Mouse (Mus musculus): ENCODE results near the gene Cdk11b. TPM values are rescaled to one million over a fixed set of nuclear protein-coding genes. Genes with fewer than 3 reads are reported as not detected.

The Cdk11b gene
- polyA plus RNA-seq, 1 experiment from 2014 or later = 60.8 TPM

GRCm38 (mm10) chr4:155595777-155596176, 28.9 kb upstream of the Cdk11b start:
- Histone ChIP-seq H3K36me3 (peaks cover 6% of the 10 kb centered on the region; the same call in 1 of the 2 replicates), H3K4me2 (replicated peaks) (no peak overlapping the region), H3K4me3 (no peak overlapping the region), H3K27ac (replicated peaks) (no peak overlapping the region), H3K9me3 (no peaks in the 10 kb centered on the region), H3K27me3 (no peaks in the 10 kb centered on the region), H3K9ac (replicated peaks) (no peak overlapping the region), H3K4me1 (peaks cover 2% of the 10 kb centered on the region; the same call in 1 of the 2 replicates)
- 84% methylated on average over 3 of the region's 3 CpGs for WGBS
- ATAC-seq (replicated peaks) = no peak

DNA sequence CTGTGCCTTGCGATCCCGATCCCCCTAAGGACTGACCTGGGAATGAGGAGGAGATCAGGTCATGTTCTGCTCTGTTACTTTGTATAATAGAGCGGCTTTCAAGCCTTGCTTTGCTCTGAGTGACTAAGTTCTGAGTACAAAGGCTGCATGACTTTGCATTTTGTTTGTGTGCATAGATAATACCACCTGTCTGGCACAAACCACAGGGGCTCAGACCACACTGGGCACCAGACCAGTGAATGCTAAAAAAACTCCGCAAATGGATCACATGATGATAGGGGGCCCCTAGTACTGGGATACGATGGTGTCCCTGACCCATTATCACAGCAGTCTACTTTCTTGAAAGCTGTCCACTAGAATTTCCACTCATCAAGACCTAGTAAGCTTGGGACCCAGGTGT, 28.0 kb upstream of the Cdk11b start:
- Histone ChIP-seq H3K27ac (replicated peaks) (no peak overlapping the region), H3K4me2 (replicated peaks) (no peak overlapping the region), H3K36me3 (no peaks in the 10 kb centered on the region), H3K9ac (replicated peaks) (no peak overlapping the region), H3K4me1 (peaks cover 2% of the 10 kb centered on the region; the same call in 1 of the 2 replicates), H3K27me3 (no peaks in the 10 kb centered on the region), H3K4me3 (no peak overlapping the region), H3K9me3 (no peaks in the 10 kb centered on the region)
- ATAC-seq (replicated peaks) = no peak
- WGBS = 84% methylated on average over 5 of the region's 5 CpGs

- H3K4me3 ChIP-seq = no peak overlapping the region
- no peak overlapping the region for H3K9ac ChIP-seq (replicated peaks)
- H3K27ac ChIP-seq (replicated peaks) = no peak overlapping the region
- H3K36me3 ChIP-seq = no peaks in the 10 kb centered on the region
- H3K9me3 ChIP-seq = no peaks in the 10 kb centered on the region
- H3K4me1 ChIP-seq = peaks cover 16% of the 10 kb centered on the region
- H3K27me3 ChIP-seq = no peaks in the 10 kb centered on the region
- 24% methylated on average over 20 of the region's 20 CpGs for WGBS
- no peak overlapping the region for H3K4me2 ChIP-seq (replicated peaks)
- no peak for ATAC-seq (replicated peaks)
These were observed 26.1 kb upstream of the Cdk11b start for GRCm38 (mm10) chr4:155598536-155598935.

- WGBS = 84% methylated on average over 11 of the region's 11 CpGs
- peak overlapping the region; percentile 85 for H3K4me2 ChIP-seq (replicated peaks)
- ATAC-seq (replicated peaks) = no peak
These were observed 24.5 kb upstream of the Cdk11b start for GRCm38 (mm10) chr4:155599901-155600825.

DNA sequence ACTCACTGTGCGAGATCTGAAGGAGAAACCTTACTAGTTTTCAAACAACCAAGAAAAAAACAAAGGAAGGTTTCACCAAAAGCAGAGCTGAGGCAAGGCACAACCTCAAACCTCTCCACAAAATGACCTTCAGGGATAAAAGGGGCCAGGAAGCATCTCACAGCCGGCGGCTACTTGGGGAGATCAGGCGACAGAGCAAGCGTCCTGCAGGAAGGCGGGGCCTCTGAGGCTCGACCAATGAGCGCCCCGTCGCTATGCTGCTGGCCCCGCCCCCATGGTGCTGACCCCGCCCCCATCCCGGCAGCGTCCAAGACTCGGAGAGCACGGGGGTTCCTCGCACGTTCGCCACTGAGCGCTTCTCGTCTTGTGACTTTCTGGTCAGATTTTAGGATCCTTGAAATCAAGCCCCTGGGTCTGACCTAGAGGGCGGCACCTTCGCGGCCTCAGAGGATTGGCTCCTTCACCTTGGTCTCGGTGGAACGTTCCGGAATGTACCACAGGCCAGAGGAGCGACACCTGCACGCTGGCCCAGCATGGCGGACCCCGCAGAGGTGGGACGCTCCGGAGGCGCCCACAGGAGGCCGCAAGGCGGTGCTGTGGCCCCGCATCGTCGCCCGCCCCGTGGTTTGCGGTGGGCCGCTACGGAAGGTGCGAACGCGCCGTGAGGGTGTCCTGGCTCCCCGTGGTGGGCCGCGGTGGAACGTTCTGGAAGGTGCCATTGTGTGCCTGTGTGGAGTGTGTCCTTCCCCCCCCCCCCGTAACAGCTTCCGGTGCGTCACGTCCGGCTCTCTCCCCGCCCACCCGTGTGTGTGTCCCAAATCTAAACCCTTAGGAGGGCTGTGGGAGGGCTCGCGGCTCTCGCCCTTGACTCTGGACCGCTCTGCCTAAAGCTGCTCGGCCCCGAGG, 23.3 kb upstream of the Cdk11b start, which contains the start of gene Slc35e2:
Gene Slc35e2, plus strand, starts transcription at position 326 of the 906 bp plus-strand sequence.
- no peaks in the 10 kb centered on the region for H3K9me3 ChIP-seq
- peaks cover 16% of the 10 kb centered on the region for H3K4me1 ChIP-seq
- peak within 1 kb of the TSS; percentile 98 for H3K9ac ChIP-seq (replicated peaks)
- under 1% methylated on average over 63 of the region's 65 CpGs for WGBS
- peak; percentile 96 for ATAC-seq (replicated peaks)
- peak within 1 kb of the TSS; percentile 99 for H3K27ac ChIP-seq (replicated peaks)
- H3K4me2 ChIP-seq (replicated peaks) = peak within 1 kb of the TSS; percentile 85
- H3K36me3 ChIP-seq = no peaks in the 10 kb centered on the region
- peak within 1 kb of the TSS; percentile 85 for H3K4me3 ChIP-seq
- no peaks in the 10 kb centered on the region for H3K27me3 ChIP-seq

More at GRCm38 (mm10) chr4:155599901-155600825, 24.5 kb upstream of the Cdk11b start:
- peak overlapping the region; percentile 85 for H3K4me3 ChIP-seq
- no peaks in the 10 kb centered on the region for H3K27me3 ChIP-seq
- peaks cover 16% of the 10 kb centered on the region for H3K4me1 ChIP-seq
- no peaks in the 10 kb centered on the region for H3K36me3 ChIP-seq
- H3K9ac ChIP-seq (replicated peaks) = peak overlapping the region; percentile 98; the same call in 1 of the 2 replicates
- peak overlapping the region; percentile 99 for H3K27ac ChIP-seq (replicated peaks)
- no peaks in the 10 kb centered on the region for H3K9me3 ChIP-seq

DNA sequence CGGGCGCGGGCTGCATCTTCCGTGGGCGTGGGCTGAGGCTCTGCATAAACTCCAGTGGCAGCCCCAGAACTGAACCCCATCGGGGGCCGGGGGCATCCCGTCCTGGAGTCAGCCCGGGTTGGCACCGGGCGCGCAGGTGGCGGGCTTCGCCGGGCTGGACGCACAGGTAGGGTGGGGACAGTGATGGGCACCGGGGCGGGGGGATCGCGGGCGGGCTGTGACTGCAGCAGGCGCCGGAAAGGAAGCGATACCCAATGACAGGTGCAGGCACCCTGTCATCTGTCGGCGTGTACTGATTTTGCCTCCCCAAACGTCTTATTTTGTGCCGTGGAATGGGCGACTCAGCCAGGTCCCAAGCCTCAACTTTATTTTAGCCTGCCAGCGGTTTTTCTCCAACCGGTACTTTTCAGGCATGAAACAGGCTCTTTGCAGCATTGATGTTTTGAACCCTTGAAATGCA, 22.6 kb upstream of the Cdk11b start:
- WGBS = 2% methylated on average over 31 of the region's 31 CpGs
- H3K9ac ChIP-seq (replicated peaks) = peak overlapping the region; percentile 98
- H3K36me3 ChIP-seq = no peaks in the 10 kb centered on the region
- H3K27ac ChIP-seq (replicated peaks) = peak overlapping the region; percentile 99
- peak overlapping the region; percentile 85 for H3K4me2 ChIP-seq (replicated peaks)
- peaks cover 16% of the 10 kb centered on the region for H3K4me1 ChIP-seq
- peak overlapping the region; percentile 85 for H3K4me3 ChIP-seq
- ATAC-seq (replicated peaks) = no peak
- no peaks in the 10 kb centered on the region for H3K27me3 ChIP-seq
- no peaks in the 10 kb centered on the region for H3K9me3 ChIP-seq

- no peaks in the 10 kb centered on the region for H3K36me3 ChIP-seq
- 91% methylated on average over 1 of the region's 1 CpGs for WGBS
- H3K9ac ChIP-seq (replicated peaks) = peak overlapping the region; percentile 98; the same call in 1 of the 2 replicates
These were observed 21.9 kb upstream of the Cdk11b start for GRCm38 (mm10) chr4:155602753-155603152.

GRCm38 (mm10) chr4:155603801-155604200, 20.9 kb upstream of the Cdk11b start:
- 96% methylated on average over 6 of the region's 6 CpGs for WGBS
- Histone ChIP-seq H3K4me3 (no peak overlapping the region), H3K9ac (replicated peaks) (no peak overlapping the region), H3K4me2 (replicated peaks) (no peak overlapping the region), H3K9me3 (no peaks in the 10 kb centered on the region), H3K36me3 (no peaks in the 10 kb centered on the region), H3K4me1 (peaks cover 16% of the 10 kb centered on the region), H3K27ac (replicated peaks) (no peak overlapping the region), H3K27me3 (no peaks in the 10 kb centered on the region)
- ATAC-seq (replicated peaks) = no peak

More at GRCm38 (mm10) chr4:155602753-155603152, 21.9 kb upstream of the Cdk11b start:
- H3K27me3 ChIP-seq = no peaks in the 10 kb centered on the region
- H3K4me1 ChIP-seq = peaks cover 16% of the 10 kb centered on the region
- H3K4me2 ChIP-seq (replicated peaks) = peak overlapping the region; percentile 85
- ATAC-seq (replicated peaks) = no peak
- no peaks in the 10 kb centered on the region for H3K9me3 ChIP-seq
- peak overlapping the region; percentile 85 for H3K4me3 ChIP-seq
- H3K27ac ChIP-seq (replicated peaks) = no peak overlapping the region

- ATAC-seq (replicated peaks) = no peak
- Histone ChIP-seq H3K9me3 (no peaks in the 10 kb centered on the region), H3K4me2 (replicated peaks) (no peak overlapping the region), H3K27me3 (no peaks in the 10 kb centered on the region), H3K27ac (replicated peaks) (no peak overlapping the region), H3K36me3 (peaks cover 6% of the 10 kb centered on the region), H3K9ac (replicated peaks) (no peak overlapping the region), H3K4me3 (no peak overlapping the region), H3K4me1 (peaks cover 16% of the 10 kb centered on the region)
- 90% methylated on average over 4 of the region's 4 CpGs for WGBS
These were observed 19.5 kb upstream of the Cdk11b start for GRCm38 (mm10) chr4:155605132-155605531.

DNA sequence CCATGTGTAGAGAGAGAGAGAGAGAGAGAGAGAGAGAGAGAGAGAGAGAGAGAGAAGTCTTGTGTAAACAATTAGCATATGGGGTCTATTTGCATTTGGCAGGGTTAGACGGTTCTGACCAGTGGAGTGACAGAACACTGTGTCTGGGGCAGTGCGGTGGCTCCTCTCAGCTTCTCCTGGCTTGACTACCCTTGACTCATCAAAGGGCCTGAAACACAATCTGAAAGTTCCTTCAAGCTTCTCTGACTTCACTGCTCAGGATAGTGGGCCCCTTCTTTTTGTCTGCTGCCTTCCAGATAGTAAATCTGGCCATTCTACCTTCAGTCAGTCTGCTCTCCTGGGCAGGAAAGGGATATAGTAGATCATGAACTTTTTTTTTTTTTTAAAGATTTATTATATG, 17.8 kb upstream of the Cdk11b start:
- ATAC-seq (replicated peaks) = no peak
- WGBS = 75% methylated on average over 2 of the region's 2 CpGs
- H3K9ac ChIP-seq (replicated peaks) = no peak overlapping the region
- H3K4me1 ChIP-seq = peaks cover 14% of the 10 kb centered on the region
- peaks cover 18% of the 10 kb centered on the region for H3K36me3 ChIP-seq
- H3K9me3 ChIP-seq = no peaks in the 10 kb centered on the region
- no peak overlapping the region for H3K4me3 ChIP-seq
- no peaks in the 10 kb centered on the region for H3K27me3 ChIP-seq
- H3K4me2 ChIP-seq (replicated peaks) = no peak overlapping the region
- H3K27ac ChIP-seq (replicated peaks) = no peak overlapping the region

GRCm38 (mm10) chr4:155611860-155612259, 12.8 kb upstream of the Cdk11b start:
- 95% methylated on average over 3 of the region's 3 CpGs for WGBS
- Histone ChIP-seq H3K9me3 (no peaks in the 10 kb centered on the region), H3K27me3 (no peaks in the 10 kb centered on the region), H3K4me3 (no peak overlapping the region), H3K4me1 (no peaks in the 10 kb centered on the region), H3K27ac (replicated peaks) (no peak overlapping the region), H3K36me3 (peaks cover 61% of the 10 kb centered on the region), H3K4me2 (replicated peaks) (no peak overlapping the region), H3K9ac (replicated peaks) (no peak overlapping the region)
- no peak for ATAC-seq (replicated peaks)

All from forebrain, embryonic 15.5 days (tissue).